Mouse (Mus musculus) CH12F3 (cell line): ENCODE data around the gene Msrb1.
"Not testable (repeated sequence)": the region's sequence is repeated elsewhere in the genome, so short reads cannot be mapped to it uniquely, and the experiment has no call there.

Source experiments
- in situ Hi-C: fragments of 300-500 bp; cut with MboI; formaldehyde crosslinking; loops from 2 replicates; pipeline ENCODE4 v1.14.3; 2020; ENCODE audit warnings: low sequenced_read_pairs

Msrb1 gene

GRCm38 (mm10) chr17:24736330-24737051, at the start of gene Msrb1:
TSS of gene Msrb1 (plus strand) at chr17:24736642.
- in situ Hi-C loops, result no loop called here

- in situ Hi-C loops, result no loop called here
Observed at GRCm38 (mm10) chr17:24687146-24687595, 49.3 kb upstream of the Msrb1 start.

GRCm38 (mm10) chr17:24687599-24687998, 48.8 kb upstream of the Msrb1 start:
- in situ Hi-C loops, result no loop called here

- in situ Hi-C loops, result no loop called here
Observed at GRCm38 (mm10) chr17:24689251-24690081, 47.0 kb upstream of the Msrb1 start, which contains the start of gene Syngr3. TSS of gene Syngr3 (minus strand) at chr17:24689955.

GRCm38 (mm10) chr17:24692385-24692784, 44.1 kb upstream of the Msrb1 start:
- in situ Hi-C loops, result no loop called here

- in situ Hi-C loops, result no loop called here
Observed at GRCm38 (mm10) chr17:24695326-24696010, 41.0 kb upstream of the Msrb1 start.

- in situ Hi-C loops, result no loop called here
Observed at GRCm38 (mm10) chr17:24696011-24696697, 40.3 kb upstream of the Msrb1 start, which contains the start of the genes Gfer and Noxo1. TSS of gene Gfer (minus strand) at chr17:24696156. TSS of gene Noxo1 (plus strand) at chr17:24696234.

- in situ Hi-C loops, result no loop called here
Observed at GRCm38 (mm10) chr17:24697985-24698384, 38.5 kb upstream of the Msrb1 start.

- in situ Hi-C loops, result no loop called here
Observed at GRCm38 (mm10) chr17:24698715-24699114, 37.7 kb upstream of the Msrb1 start.

- in situ Hi-C loops, result no loop called here
Observed at GRCm38 (mm10) chr17:24699473-24699872, 37.0 kb upstream of the Msrb1 start.

- in situ Hi-C loops, result no loop called here
Observed at GRCm38 (mm10) chr17:24701251-24701650, 35.2 kb upstream of the Msrb1 start.

- in situ Hi-C loops, result no loop called here
Observed at GRCm38 (mm10) chr17:24705821-24706220, 30.6 kb upstream of the Msrb1 start.

GRCm38 (mm10) chr17:24706982-24707800, 29.3 kb upstream of the Msrb1 start, which contains the start of gene Tbl3:
TSS of gene Tbl3 (minus strand) at chr17:24707660.
- in situ Hi-C loops, result no loop called here

- in situ Hi-C loops, result no loop called here
Observed at GRCm38 (mm10) chr17:24707801-24708425, 28.5 kb upstream of the Msrb1 start.

GRCm38 (mm10) chr17:24708646-24709045, 27.8 kb upstream of the Msrb1 start:
- in situ Hi-C loops, result no loop called here

- in situ Hi-C loops, result no loop called here
Observed at GRCm38 (mm10) chr17:24715556-24715955, 20.9 kb upstream of the Msrb1 start.

- in situ Hi-C loops, result no loop called here
Observed at GRCm38 (mm10) chr17:24716166-24716682, 20.2 kb upstream of the Msrb1 start.

GRCm38 (mm10) chr17:24717943-24718342, 18.5 kb upstream of the Msrb1 start, which contains the start of the genes Rnf151 and Rps2:
TSS of gene Rnf151 (minus strand) at chr17:24718063.
TSS of gene Rps2 (plus strand) at chr17:24718116.
- in situ Hi-C loops, result no loop called here

- in situ Hi-C loops, result not testable (repeated sequence)
Observed at GRCm38 (mm10) chr17:24718938-24719337, 17.5 kb upstream of the Msrb1 start.
